Mouse (Mus musculus) heart, embryonic 16.5 days (tissue): ENCODE results near the gene Rasip1. TPM values are rescaled to one million over a fixed set of nuclear protein-coding genes. Genes with fewer than 3 reads are reported as not detected.
"Not testable (repeated sequence)": the region's sequence is repeated elsewhere in the genome, so short reads cannot be mapped to it uniquely, and the experiment has no call there.

ENCODE experiments used
- ATAC-seq: fragments of 200-750 bp; cut with Nextera tagmentation; replicated peaks from 2 replicates; pipeline ENCODE4 v1.8.0; 2017; ENCODE audit warnings: moderate number of reproducible peaks; ENCODE audit not compliant: insufficient read depth, low FRiP score; ENCODE audit errors: extremely low read depth
- H3K27ac ChIP-seq: fragments of 300-500 bp; sonication (generic); 2 replicates; pipeline ENCODE4 v1.5.1; 2014; ENCODE audit warnings: mild to moderate bottlenecking, low read length, control low read depth, moderate library complexity
- H3K27me3 ChIP-seq: fragments of 300-500 bp; sonication (generic); 2 replicates; pipeline ENCODE4 v1.6.1; 2014; ENCODE audit warnings: low read length, mixed read lengths; ENCODE audit not compliant: control insufficient read depth, insufficient read depth
- H3K36me3 ChIP-seq: fragments of 300-500 bp; sonication (generic); 2 replicates; pipeline ENCODE4 v1.6.1; 2014; ENCODE audit not compliant: control insufficient read depth, insufficient read depth
- H3K4me1 ChIP-seq: fragments of 300-500 bp; sonication (generic); 2 replicates; pipeline ENCODE4 v1.6.1; 2014; ENCODE audit warnings: low read length, mixed read lengths; ENCODE audit not compliant: control insufficient read depth, insufficient read depth
- H3K4me2 ChIP-seq: fragments of 300-500 bp; sonication (generic); 2 replicates; pipeline ENCODE4 v1.6.1; 2014; ENCODE audit warnings: low read depth, mild to moderate bottlenecking, control low read depth, low read length
- H3K4me3 ChIP-seq: fragments of 300-500 bp; sonication (generic); 2 replicates; pipeline ENCODE4 v1.5.1; 2014; ENCODE audit warnings: mild to moderate bottlenecking, control low read depth, low read length
- H3K9ac ChIP-seq: fragments of 300-500 bp; sonication (generic); 2 replicates; pipeline ENCODE4 v1.6.1; 2014; ENCODE audit warnings: low read length, control low read depth
- H3K9me3 ChIP-seq: fragments of 300-500 bp; sonication (generic); replicated peaks from 2 replicates; pipeline ENCODE4 v1.6.1; 2016; ENCODE audit warnings: low read length; ENCODE audit not compliant: control insufficient read depth
- WGBS: fragments of 180-500 bp; shearing (Covaris S2); extraction: QIAGEN DNeasy Blood & Tissue Kit; methylation state at CpG from one replicate; pipeline ENCODE4 v1.1.7; 2014; 5-methylcytosine and 5-hydroxymethylcytosine counted together
- polyA plus RNA-seq: library from polyadenylated mRNA; unstranded; fragments of >200 nt; fragmentation: Nextera tagmentation; extraction: Ambion mirVana; gene quantifications from 2 replicates; pipeline ENCODE4 v1.2.1, GENCODE M21; 2015

Rasip1 gene
- polyA plus RNA-seq, 1 experiment from 2014 or later, result 15.4 TPM

GRCm38 (mm10) chr7:45645591-45645971, 18.3 kb downstream of the Rasip1 start:
- H3K4me1 ChIP-seq, result peaks cover 40% of the 10 kb centered on the region
- no peaks in the 10 kb centered on the region for H3K36me3 ChIP-seq
- 81% methylated on average over 7 of the region's 7 CpGs for WGBS
- H3K9me3 ChIP-seq, result no peaks in the 10 kb centered on the region
- H3K4me2 ChIP-seq, result no peak overlapping the region
- H3K4me3 ChIP-seq, result no peak overlapping the region
- no peak for ATAC-seq
- no peak overlapping the region for H3K27ac ChIP-seq
- H3K9ac ChIP-seq, result no peak overlapping the region
- no peaks in the 10 kb centered on the region for H3K27me3 ChIP-seq

GRCm38 (mm10) chr7:45646671-45647070, 19.4 kb downstream of the Rasip1 start:
- H3K36me3 ChIP-seq, result no peaks in the 10 kb centered on the region
- H3K9ac ChIP-seq, result no peak overlapping the region
- no peak overlapping the region for H3K27ac ChIP-seq
- H3K9me3 ChIP-seq, result no peaks in the 10 kb centered on the region
- no peak for ATAC-seq
- no peak overlapping the region for H3K4me3 ChIP-seq
- H3K27me3 ChIP-seq, result no peaks in the 10 kb centered on the region
- H3K4me2 ChIP-seq, result no peak overlapping the region
- H3K4me1 ChIP-seq, result peaks cover 29% of the 10 kb centered on the region
- 86% methylated on average over 4 of the region's 4 CpGs for WGBS

GRCm38 (mm10) chr7:45649351-45649750, 22.1 kb downstream of the Rasip1 start:
- H3K4me3 ChIP-seq, result no peak overlapping the region; the same call in 1 of the 2 replicates
- H3K36me3 ChIP-seq, result no peaks in the 10 kb centered on the region
- no peak overlapping the region; the same call in 1 of the 2 replicates for H3K9ac ChIP-seq
- peak overlapping the region; percentile 44 for H3K4me2 ChIP-seq
- no peaks in the 10 kb centered on the region for H3K9me3 ChIP-seq
- peaks cover 15% of the 10 kb centered on the region for H3K4me1 ChIP-seq
- ATAC-seq, result peak; percentile 71
- 42% methylated on average over 8 of the region's 8 CpGs for WGBS
- peak overlapping the region; percentile 96 for H3K27ac ChIP-seq
- H3K27me3 ChIP-seq, result no peaks in the 10 kb centered on the region

- not testable (repeated sequence) for H3K9ac ChIP-seq, H3K4me3 ChIP-seq, H3K9me3 ChIP-seq, ATAC-seq, H3K27me3 ChIP-seq, H3K4me2 ChIP-seq, H3K27ac ChIP-seq, H3K36me3 ChIP-seq
- H3K4me1 ChIP-seq, result peaks cover 13% of the 10 kb centered on the region
- WGBS, result 94% methylated on average over 19 of the region's 20 CpGs
Observed at GRCm38 (mm10) chr7:45650484-45650883, 23.2 kb downstream of the Rasip1 start.

- ATAC-seq, result no peak
- Histone ChIP-seq H3K36me3 (no peaks in the 10 kb centered on the region), H3K9ac (no peak overlapping the region), H3K4me2 (peak overlapping the region; percentile 49), H3K4me3 (peak overlapping the region; percentile 23), H3K4me1 (peaks cover 9% of the 10 kb centered on the region), H3K27me3 (no peaks in the 10 kb centered on the region), H3K27ac (no peak overlapping the region), H3K9me3 (peaks cover 7% of the 10 kb centered on the region)
- WGBS, result 30% methylated on average over 17 of the region's 17 CpGs
Observed at GRCm38 (mm10) chr7:45654424-45655047, 27.2 kb downstream of the Rasip1 start.

- Histone ChIP-seq H3K4me1 (0 out of 2 replicates have a peak, but pooled peaks cover 4% of the 10 kb centered on the region), H3K4me2 (no peak overlapping the region), H3K4me3 (no peak overlapping the region), H3K27me3 (no peaks in the 10 kb centered on the region), H3K36me3 (no peaks in the 10 kb centered on the region), H3K27ac (no peak overlapping the region), H3K9ac (no peak overlapping the region), H3K9me3 (peaks cover 7% of the 10 kb centered on the region)
- WGBS, result 77% methylated on average over 11 of the region's 11 CpGs
- no peak for ATAC-seq
Observed at GRCm38 (mm10) chr7:45660746-45661478, 33.6 kb downstream of the Rasip1 start.

- not testable (repeated sequence) for H3K27me3 ChIP-seq, H3K9ac ChIP-seq, H3K4me2 ChIP-seq, H3K36me3 ChIP-seq, H3K4me1 ChIP-seq, ATAC-seq, H3K9me3 ChIP-seq, H3K27ac ChIP-seq, H3K4me3 ChIP-seq
- WGBS, result 95% methylated on average over 5 of the region's 6 CpGs
Observed at GRCm38 (mm10) chr7:45661702-45662101, 34.4 kb downstream of the Rasip1 start.

GRCm38 (mm10) chr7:45665303-45666138, 38.2 kb downstream of the Rasip1 start:
- H3K4me2 ChIP-seq, result no peak overlapping the region
- 46% methylated on average over 13 of the region's 13 CpGs for WGBS

More at GRCm38 (mm10) chr7:45665303-45666138, 38.2 kb downstream of the Rasip1 start:
- Histone ChIP-seq H3K9ac (no peak overlapping the region), H3K4me1 (0 out of 2 replicates have a peak, but pooled peaks cover 4% of the 10 kb centered on the region), H3K4me3 (no peak overlapping the region), H3K9me3 (no peaks in the 10 kb centered on the region), H3K27ac (no peak overlapping the region), H3K27me3 (no peaks in the 10 kb centered on the region), H3K36me3 (no peaks in the 10 kb centered on the region)
- no peak for ATAC-seq
